Mouse (Mus musculus) testis, adult 2 months (tissue): ENCODE data around the gene Lim2. TPM values are rescaled to one million over a fixed set of nuclear protein-coding genes. Genes with fewer than 3 reads are reported as not detected.

Source experiments
- H3K27ac ChIP-seq: fragments of 200-500 bp; 2 replicates; pipeline ENCODE4 v1.5.1; 2012; ENCODE audit warnings: low read depth, low read length; ENCODE audit not compliant: control insufficient read depth, insufficient read depth
- H3K27me3 ChIP-seq: fragments of 200-500 bp; 2 replicates; pipeline ENCODE4 v1.6.1; 2012; ENCODE audit warnings: mild to moderate bottlenecking, low read length, moderate library complexity; ENCODE audit not compliant: control insufficient read depth, insufficient read depth
- H3K36me3 ChIP-seq: fragments of 200-500 bp; 2 replicates; pipeline ENCODE4 v1.6.1; 2012; ENCODE audit warnings: mild to moderate bottlenecking, low read length; ENCODE audit not compliant: control insufficient read depth, insufficient read depth
- H3K4me1 ChIP-seq: fragments of 200-500 bp; 2 replicates; pipeline ENCODE4 v1.6.1; 2012; ENCODE audit warnings: low read length; ENCODE audit not compliant: control insufficient read depth, insufficient read depth
- H3K4me3 ChIP-seq: fragments of 200-500 bp; 2 replicates; pipeline ENCODE4 v1.5.1; 2012; ENCODE audit warnings: low read depth, mild to moderate bottlenecking, low read length, moderate library complexity, mixed read lengths; ENCODE audit not compliant: control insufficient read depth
- CTCF ChIP-seq: fragments of 200-500 bp; IDR thresholded peaks from 2 replicates; pipeline ENCODE4 v1.5.1; 2012; ENCODE audit warnings: low read depth, mild to moderate bottlenecking, inconsistent platforms, low read length, moderate library complexity; ENCODE audit not compliant: control insufficient read depth, insufficient read depth, insufficient replicate concordance
- POLR2A ChIP-seq: fragments of 200-500 bp; IDR thresholded peaks from 2 replicates; pipeline ENCODE4 v1.6.1; 2012; ENCODE audit warnings: low read depth, mild to moderate bottlenecking, inconsistent platforms, low read length, moderate library complexity; ENCODE audit not compliant: control insufficient read depth
- polyA plus RNA-seq: library from polyadenylated mRNA; depleted of rRNA; stranded (reverse); fragments of >200 nt; gene quantifications from 2 replicates; pipeline ENCODE4 v1.2.3, GENCODE M21; 2012

The Lim2 gene
- polyA plus RNA-seq, 1 experiment = not detected

GRCm38 (mm10) chr7:43448246-43448645 lies 20.8 kb downstream of the Lim2 start:
- Histone ChIP-seq H3K4me3 (no peak overlapping the region), H3K27ac (no peak overlapping the region), H3K27me3 (no peaks in the 10 kb centered on the region), H3K36me3 (no peaks in the 10 kb centered on the region), H3K4me1 (peaks cover 11% of the 10 kb centered on the region)
- TF ChIP-seq POLR2A = no peak
- no peak for TF ChIP-seq CTCF

- no peaks in the 10 kb centered on the region for H3K27me3 ChIP-seq
- H3K4me3 ChIP-seq = no peak overlapping the region
- TF ChIP-seq POLR2A = no peak
- no peak for TF ChIP-seq CTCF
- H3K4me1 ChIP-seq = peaks cover 2% of the 10 kb centered on the region; the same call in 1 of the 2 replicates
- no peak overlapping the region for H3K27ac ChIP-seq
- H3K36me3 ChIP-seq = no peaks in the 10 kb centered on the region
These were observed 22.3 kb downstream of the Lim2 start for GRCm38 (mm10) chr7:43449811-43450210.

- no peaks in the 10 kb centered on the region for H3K4me1 ChIP-seq
- H3K27ac ChIP-seq = no peak overlapping the region
- no peaks in the 10 kb centered on the region for H3K27me3 ChIP-seq
- TF ChIP-seq POLR2A (no peak), CTCF (no peak)
- H3K36me3 ChIP-seq = no peaks in the 10 kb centered on the region
- H3K4me3 ChIP-seq = no peak overlapping the region
These were observed 24.3 kb downstream of the Lim2 start for GRCm38 (mm10) chr7:43451726-43452125.

GRCm38 (mm10) chr7:43452609-43453008 lies 25.1 kb downstream of the Lim2 start:
- H3K4me1 ChIP-seq = no peaks in the 10 kb centered on the region
- no peak overlapping the region for H3K4me3 ChIP-seq
- TF ChIP-seq CTCF = no peak
- TF ChIP-seq POLR2A = no peak
- no peaks in the 10 kb centered on the region for H3K27me3 ChIP-seq
- no peaks in the 10 kb centered on the region for H3K36me3 ChIP-seq
- no peak overlapping the region for H3K27ac ChIP-seq

GRCm38 (mm10) chr7:43453599-43454355 lies 26.3 kb downstream of the Lim2 start:
- no peaks in the 10 kb centered on the region for H3K36me3 ChIP-seq
- no peaks in the 10 kb centered on the region for H3K4me1 ChIP-seq
- H3K27ac ChIP-seq = no peak overlapping the region
- TF ChIP-seq CTCF (no peak), POLR2A (no peak)
- no peak overlapping the region for H3K4me3 ChIP-seq
- H3K27me3 ChIP-seq = no peaks in the 10 kb centered on the region

- TF ChIP-seq CTCF (no peak), POLR2A (no peak)
- H3K27ac ChIP-seq = no peak overlapping the region
- H3K27me3 ChIP-seq = no peaks in the 10 kb centered on the region
- H3K36me3 ChIP-seq = no peaks in the 10 kb centered on the region
- H3K4me3 ChIP-seq = no peak overlapping the region
- H3K4me1 ChIP-seq = no peaks in the 10 kb centered on the region
These were observed 26.9 kb downstream of the Lim2 start for GRCm38 (mm10) chr7:43454371-43454770.

GRCm38 (mm10) chr7:43462851-43463250 lies 35.4 kb downstream of the Lim2 start, which contains the start of gene Vsig10l:
Gene Vsig10l, plus strand, starts transcription at chr7:43463151.
- peaks cover 16% of the 10 kb centered on the region for H3K4me1 ChIP-seq
- H3K27ac ChIP-seq = no peak within 1 kb of the TSS
- TF ChIP-seq POLR2A (no peak), CTCF (no peak)
- H3K27me3 ChIP-seq = no peaks in the 10 kb centered on the region
- no peaks in the 10 kb centered on the region for H3K36me3 ChIP-seq
- no peak within 1 kb of the TSS for H3K4me3 ChIP-seq

GRCm38 (mm10) chr7:43463976-43464375 lies 36.5 kb downstream of the Lim2 start:
- peaks cover 16% of the 10 kb centered on the region for H3K4me1 ChIP-seq
- H3K36me3 ChIP-seq = no peaks in the 10 kb centered on the region
- no peak overlapping the region for H3K4me3 ChIP-seq
- no peak for TF ChIP-seq POLR2A
- H3K27me3 ChIP-seq = no peaks in the 10 kb centered on the region
- H3K27ac ChIP-seq = no peak overlapping the region
